Mouse (Mus musculus): ENCODE measurements around the gene Cd200r1. TPM values are rescaled to one million over a fixed set of nuclear protein-coding genes. Genes with fewer than 3 reads are reported as not detected.
A peak's percentile ranks its signal among the peaks of the same experiment; 100 is the strongest.

Cd200r1 gene
- polyA plus RNA-seq (2016; fragmentation: Nextera tagmentation; extraction: Ambion mirVana), result 0.51 and 0.55 TPM in 2 replicates

DNA sequence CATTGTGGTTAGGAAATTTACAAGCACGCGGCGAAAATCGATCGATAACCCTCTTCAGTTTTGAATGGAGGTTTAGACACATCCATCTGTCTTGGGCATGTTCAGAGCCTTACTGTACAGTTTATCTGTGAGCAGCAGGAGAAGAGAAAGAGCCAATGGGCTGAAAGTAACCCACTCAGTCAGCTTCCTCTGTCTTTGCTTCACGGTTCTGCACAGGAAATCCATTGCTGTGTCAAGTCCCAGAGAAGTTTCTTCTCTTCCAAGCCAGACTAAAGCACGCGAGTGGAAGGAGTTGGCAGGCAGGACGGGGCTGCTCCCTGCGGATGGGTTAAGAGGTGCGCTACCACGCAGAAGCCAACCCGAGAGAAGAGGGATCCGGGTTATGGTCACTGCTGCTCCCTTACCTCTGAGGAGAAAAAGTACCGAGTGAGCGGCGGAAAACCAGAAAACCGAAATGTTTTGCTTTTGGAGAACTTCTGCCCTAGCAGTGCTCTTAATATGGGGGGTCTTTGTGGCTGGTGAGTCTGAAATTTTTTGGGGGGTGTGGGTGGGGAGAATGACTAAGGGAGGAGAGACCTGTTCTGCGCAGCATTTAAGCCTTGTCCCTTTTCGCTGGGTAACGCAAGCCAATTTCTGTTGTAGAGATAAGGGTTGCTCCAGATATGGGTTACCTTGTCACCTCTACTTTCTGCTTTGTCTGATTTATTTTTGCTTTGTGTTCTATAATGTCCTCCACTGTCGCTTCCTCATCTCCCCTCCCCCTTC lies at the start of gene Cd200r1:
Cd200r1 (plus strand) TSS at position 182 of the 765 bp plus-strand sequence.
- 85% methylated on average over 22 of the region's 22 CpGs for WGBS
- H3K4me3 ChIP-seq, result no peak within 1 kb of the TSS
- H3K4me1 ChIP-seq, result no peaks in the 10 kb centered on the region
- no peaks in the 10 kb centered on the region for H3K36me3 ChIP-seq
- no peak within 1 kb of the TSS for H3K9ac ChIP-seq
- ATAC-seq (ENCODE audit: low FRiP score, low read depth), result no peak
- no peaks in the 10 kb centered on the region for H3K9me3 ChIP-seq
- H3K27ac ChIP-seq, result no peak within 1 kb of the TSS
- no peaks in the 10 kb centered on the region for H3K27me3 ChIP-seq (replicated peaks)
- H3K4me2 ChIP-seq (replicated peaks), result no peak within 1 kb of the TSS

GRCm38 (mm10) chr16:44716305-44717140 lies 49.0 kb upstream of the Cd200r1 start:
- ATAC-seq (ENCODE audit: low FRiP score, low read depth), result 0 out of 2 replicates have a peak, but pooled peaks have one; percentile 70
- WGBS, result 37% methylated on average over 10 of the region's 10 CpGs

DNA sequence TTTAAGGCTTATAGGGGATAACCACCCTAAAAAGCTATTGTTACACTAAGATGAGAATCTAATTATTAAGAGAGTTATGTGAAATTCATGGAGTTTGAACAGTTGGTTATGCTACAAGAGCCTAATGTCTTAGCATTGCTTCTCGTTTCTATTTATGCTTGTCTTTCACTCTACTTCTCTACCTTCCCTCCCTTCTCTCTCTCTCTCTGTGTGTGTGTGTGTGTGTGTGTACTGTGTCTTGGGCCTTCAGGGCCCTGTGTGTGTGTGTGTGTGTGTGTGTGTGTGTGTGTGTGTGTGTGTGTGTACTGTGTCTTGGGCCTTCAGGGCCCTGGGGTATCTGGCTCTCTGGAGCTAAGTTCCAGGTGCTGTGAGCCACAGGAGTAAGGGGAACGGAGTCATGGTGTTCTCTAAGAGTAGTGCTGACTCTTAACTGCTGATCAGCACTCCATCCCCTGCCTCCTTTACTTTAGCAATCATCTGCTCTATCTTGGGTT lies 48.3 kb upstream of the Cd200r1 start:
- Histone ChIP-seq H3K4me2 (replicated peaks) (no peak overlapping the region), H3K9ac (peak overlapping the region; percentile 29; the same call in 1 of the 2 replicates), H3K9me3 (no peaks in the 10 kb centered on the region), H3K4me3 (no peak overlapping the region), H3K4me1 (peaks cover 7% of the 10 kb centered on the region; the same call in 1 of the 2 replicates), H3K27ac (no peak overlapping the region), H3K27me3 (replicated peaks) (no peaks in the 10 kb centered on the region), H3K36me3 (peaks cover 9% of the 10 kb centered on the region)
- WGBS, result 87% methylated on average over 2 of the region's 2 CpGs
- peak; percentile 62 for ATAC-seq (ENCODE audit: low FRiP score, low read depth)

More at GRCm38 (mm10) chr16:44716305-44717140, 49.0 kb upstream of the Cd200r1 start:
- H3K4me3 ChIP-seq, result no peak overlapping the region
- no peaks in the 10 kb centered on the region for H3K9me3 ChIP-seq
- H3K4me2 ChIP-seq (replicated peaks), result no peak overlapping the region
- no peak overlapping the region for H3K9ac ChIP-seq
- H3K36me3 ChIP-seq, result peaks cover 9% of the 10 kb centered on the region
- H3K27me3 ChIP-seq (replicated peaks), result no peaks in the 10 kb centered on the region
- H3K4me1 ChIP-seq, result peaks cover 7% of the 10 kb centered on the region; the same call in 1 of the 2 replicates
- no peak overlapping the region for H3K27ac ChIP-seq

GRCm38 (mm10) chr16:44717838-44718237 lies 47.7 kb upstream of the Cd200r1 start:
- no peaks in the 10 kb centered on the region for H3K27me3 ChIP-seq (replicated peaks)
- H3K9ac ChIP-seq, result no peak overlapping the region
- ATAC-seq (ENCODE audit: low FRiP score, low read depth), result no peak
- no peaks in the 10 kb centered on the region for H3K9me3 ChIP-seq
- no peak overlapping the region for H3K4me3 ChIP-seq
- no peak overlapping the region for H3K4me2 ChIP-seq (replicated peaks)
- no peak overlapping the region for H3K27ac ChIP-seq
- 74% methylated on average over 2 of the region's 2 CpGs for WGBS
- H3K4me1 ChIP-seq, result peaks cover 9% of the 10 kb centered on the region; the same call in 1 of the 2 replicates
- H3K36me3 ChIP-seq, result peaks cover 9% of the 10 kb centered on the region

GRCm38 (mm10) chr16:44719349-44719748 lies 46.2 kb upstream of the Cd200r1 start:
- Histone ChIP-seq H3K36me3 (peaks cover 9% of the 10 kb centered on the region), H3K27me3 (replicated peaks) (no peaks in the 10 kb centered on the region), H3K4me2 (replicated peaks) (no peak overlapping the region), H3K9me3 (no peaks in the 10 kb centered on the region), H3K4me1 (peaks cover 16% of the 10 kb centered on the region; the same call in 1 of the 2 replicates), H3K4me3 (no peak overlapping the region), H3K27ac (no peak overlapping the region), H3K9ac (no peak overlapping the region)
- no peak for ATAC-seq (ENCODE audit: low FRiP score, low read depth)
- 83% methylated on average over 7 of the region's 7 CpGs for WGBS

DNA sequence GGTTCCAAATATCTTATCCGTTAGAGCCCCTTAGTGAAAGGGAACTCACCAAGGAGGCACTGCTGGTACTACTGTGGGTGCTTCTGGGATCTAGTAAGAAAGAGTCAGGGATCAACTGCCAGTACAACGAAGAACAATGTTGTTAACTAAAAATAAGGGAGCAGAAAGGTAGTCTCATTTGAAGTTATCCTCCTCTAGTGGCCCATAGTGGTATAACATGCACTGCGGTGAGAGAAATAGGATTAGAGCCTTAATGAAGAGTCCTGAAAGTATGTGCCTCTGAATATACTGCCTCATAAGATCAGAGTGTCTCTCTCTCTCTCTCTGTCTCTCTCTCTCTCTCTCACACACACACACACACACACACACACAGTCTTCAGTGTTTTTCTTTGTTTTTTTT lies 45.0 kb upstream of the Cd200r1 start:
- WGBS, result 66% methylated on average over 3 of the region's 3 CpGs
- H3K4me3 ChIP-seq, result no peak overlapping the region

GRCm38 (mm10) chr16:44722666-44723065 lies 42.9 kb upstream of the Cd200r1 start:
- H3K4me2 ChIP-seq (replicated peaks), result peak overlapping the region; percentile 14; the same call in 1 of the 2 replicates
- H3K36me3 ChIP-seq, result peaks cover 9% of the 10 kb centered on the region
- peaks cover 15% of the 10 kb centered on the region; the same call in 1 of the 2 replicates for H3K4me1 ChIP-seq
- 76% methylated on average over 2 of the region's 2 CpGs for WGBS
- no peak overlapping the region for H3K27ac ChIP-seq
- no peak for ATAC-seq (ENCODE audit: low FRiP score, low read depth)
- H3K27me3 ChIP-seq (replicated peaks), result no peaks in the 10 kb centered on the region
- H3K9ac ChIP-seq, result no peak overlapping the region
- no peaks in the 10 kb centered on the region for H3K9me3 ChIP-seq
- no peak overlapping the region for H3K4me3 ChIP-seq

More for the DNA sequence above, 45.0 kb upstream of the Cd200r1 start:
- H3K9me3 ChIP-seq, result no peaks in the 10 kb centered on the region
- H3K27ac ChIP-seq, result no peak overlapping the region
- H3K36me3 ChIP-seq, result peaks cover 9% of the 10 kb centered on the region
- H3K27me3 ChIP-seq (replicated peaks), result no peaks in the 10 kb centered on the region
- H3K4me1 ChIP-seq, result peaks cover 21% of the 10 kb centered on the region; the same call in 1 of the 2 replicates
- no peak overlapping the region for H3K4me2 ChIP-seq (replicated peaks)
- H3K9ac ChIP-seq, result no peak overlapping the region
- no peak for ATAC-seq (ENCODE audit: low FRiP score, low read depth)

DNA sequence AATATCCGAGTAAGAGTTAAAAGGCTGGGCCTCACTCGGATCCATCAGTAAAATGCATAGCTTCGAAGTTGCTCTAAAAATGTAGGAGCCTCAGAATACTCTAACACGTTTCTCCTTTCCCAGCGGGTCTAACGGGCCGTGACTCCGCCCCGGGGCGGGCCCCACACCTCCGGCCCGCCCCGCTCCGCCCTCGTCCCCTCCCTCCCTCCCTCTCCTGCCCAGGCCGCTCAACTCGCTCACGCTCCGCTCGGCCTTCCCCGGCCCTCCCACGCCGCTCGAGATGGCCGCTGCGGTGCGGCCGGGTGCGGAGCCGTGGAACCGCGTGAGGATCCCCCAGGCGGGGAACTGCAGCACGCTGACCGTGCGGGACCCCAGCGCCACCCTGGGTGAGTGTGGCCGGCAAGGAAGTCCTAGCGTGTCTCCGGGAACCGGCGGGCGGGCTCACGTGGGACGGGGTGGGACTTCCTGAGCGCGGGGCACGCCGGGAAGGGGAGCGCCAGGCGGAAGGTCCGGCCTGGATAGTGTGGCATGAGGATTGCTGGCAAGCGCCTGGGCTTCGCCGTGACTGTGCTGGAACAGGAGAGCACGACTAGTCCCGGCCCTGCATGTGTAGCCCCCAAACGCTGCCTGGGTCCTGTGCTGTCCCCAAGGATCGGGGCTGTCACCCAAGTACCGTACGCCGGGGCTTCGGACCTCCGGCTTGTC lies 41.3 kb upstream of the Cd200r1 start, which contains the start of gene Nepro:
Nepro (plus strand) TSS at position 219 of the 705 bp plus-strand sequence.
- H3K27ac ChIP-seq, result peak within 1 kb of the TSS; percentile 79
- peak; percentile 98 for ATAC-seq (ENCODE audit: low FRiP score, low read depth)
- no peaks in the 10 kb centered on the region for H3K27me3 ChIP-seq (replicated peaks)
- H3K9ac ChIP-seq, result peak within 1 kb of the TSS; percentile 85
- H3K9me3 ChIP-seq, result no peaks in the 10 kb centered on the region
- H3K4me1 ChIP-seq, result peaks cover 15% of the 10 kb centered on the region; the same call in 1 of the 2 replicates
- under 1% methylated on average over 63 of the region's 64 CpGs for WGBS
- peak within 1 kb of the TSS; percentile 67 for H3K4me2 ChIP-seq (replicated peaks)
- peaks cover 12% of the 10 kb centered on the region for H3K36me3 ChIP-seq
- H3K4me3 ChIP-seq, result peak within 1 kb of the TSS; percentile 79

DNA sequence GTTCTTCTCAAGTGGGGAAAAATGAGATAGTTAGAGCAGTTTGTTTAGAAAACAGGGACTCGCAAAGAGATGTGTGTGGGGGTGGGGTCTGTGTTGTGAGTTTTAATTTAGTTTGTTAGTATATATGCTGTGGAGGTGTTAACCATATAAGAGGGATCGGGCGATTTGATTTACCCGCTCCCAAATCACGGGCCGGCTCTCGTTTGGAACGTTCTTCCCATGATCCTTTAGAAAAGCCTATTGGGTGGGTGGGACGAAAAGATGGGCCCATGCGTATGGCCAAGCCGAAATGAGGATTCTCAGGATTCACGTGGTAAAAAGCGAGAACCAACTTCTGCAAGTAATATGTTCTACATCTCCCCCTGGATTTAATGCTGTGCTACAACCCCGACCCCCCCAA lies 40.7 kb upstream of the Cd200r1 start:
- H3K27me3 ChIP-seq (replicated peaks), result no peaks in the 10 kb centered on the region
- peak overlapping the region; percentile 85 for H3K9ac ChIP-seq
- peak overlapping the region; percentile 79 for H3K4me3 ChIP-seq
- no peaks in the 10 kb centered on the region for H3K9me3 ChIP-seq
- 1% methylated on average over 14 of the region's 14 CpGs for WGBS
- peaks cover 15% of the 10 kb centered on the region; the same call in 1 of the 2 replicates for H3K4me1 ChIP-seq
- H3K36me3 ChIP-seq, result peaks cover 15% of the 10 kb centered on the region
- H3K27ac ChIP-seq, result peak overlapping the region; percentile 79
- ATAC-seq (ENCODE audit: low FRiP score, low read depth), result peak; percentile 48
- H3K4me2 ChIP-seq (replicated peaks), result peak overlapping the region; percentile 67

- 51% methylated on average over 14 of the region's 14 CpGs for WGBS
- peaks cover 15% of the 10 kb centered on the region; the same call in 1 of the 2 replicates for H3K4me1 ChIP-seq
- H3K27me3 ChIP-seq (replicated peaks), result no peaks in the 10 kb centered on the region
- no peaks in the 10 kb centered on the region for H3K9me3 ChIP-seq
- H3K36me3 ChIP-seq, result peaks cover 10% of the 10 kb centered on the region
- no peak for ATAC-seq (ENCODE audit: low FRiP score, low read depth)
- peak overlapping the region; percentile 67 for H3K4me2 ChIP-seq (replicated peaks)
- H3K27ac ChIP-seq, result no peak overlapping the region
- peak overlapping the region; percentile 79 for H3K4me3 ChIP-seq
- H3K9ac ChIP-seq, result 0 out of 2 replicates have a peak overlapping the region, but pooled peaks have one; percentile 85
Observed at GRCm38 (mm10) chr16:44725286-44726223, 40.0 kb upstream of the Cd200r1 start.
